Mouse (Mus musculus): ENCODE measurements around the gene Sun3. TPM values are rescaled to one million over a fixed set of nuclear protein-coding genes. Genes with fewer than 3 reads are reported as not detected.

The Sun3 gene
- total and polyA plus RNA-seq, 3 experiments, result not detected

DNA sequence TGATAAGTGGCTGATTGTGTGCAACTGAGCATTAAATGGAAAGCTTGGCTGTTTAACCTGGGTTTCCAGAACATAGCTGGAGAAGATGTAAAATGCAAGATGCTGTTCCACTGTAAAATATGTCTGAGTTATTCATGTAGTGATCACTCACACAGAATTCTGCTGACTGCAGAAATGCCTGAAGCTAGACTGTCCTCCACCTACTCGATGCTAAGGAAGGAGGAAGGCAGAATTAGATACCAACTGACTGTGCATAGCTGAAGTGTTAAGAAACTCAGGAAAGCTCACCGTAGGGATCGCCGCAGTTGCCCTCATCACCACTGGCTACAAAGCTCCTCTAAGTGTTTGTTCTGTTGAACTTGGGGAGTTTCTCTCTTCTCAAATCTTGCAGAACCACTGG is 8.9 kb upstream of the Sun3 start (continued):
- no peak for TF ChIP-seq ZMIZ1 (IDR thresholded peaks at IDR 0.05; ENCODE audit: low read depth, low read length)

DNA sequence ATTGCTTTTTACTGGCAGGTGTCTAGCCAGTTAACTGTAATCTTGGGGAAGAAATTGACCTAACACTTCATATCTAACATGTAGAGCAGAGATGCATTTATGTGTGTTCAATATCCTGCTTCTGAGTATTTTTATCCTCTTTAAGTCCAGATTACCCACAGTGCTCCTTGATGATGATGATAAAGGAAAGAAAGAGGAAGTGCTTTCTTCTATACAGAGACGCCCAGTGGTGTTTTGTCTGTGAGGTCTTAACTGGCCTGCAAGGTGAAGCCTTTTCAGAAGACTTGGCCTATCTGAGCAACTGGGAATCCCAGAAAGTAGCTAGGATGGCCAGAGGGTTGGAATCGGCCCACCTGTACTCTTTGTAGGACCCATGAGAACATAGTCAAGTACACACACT is 8.1 kb upstream of the Sun3 start:
- no peak overlapping the region for H3K4me3 ChIP-seq (ENCODE audit: control insufficient read depth in 1 of 2, insufficient read depth in 1 of 2, low read depth in 2 of 2, low read length in 2 of 2)
- H3K36me3 ChIP-seq (ENCODE audit: control insufficient read depth in 1 of 2, insufficient read depth in 2 of 2, low read length in 2 of 2), result no peaks in the 10 kb centered on the region
- TF ChIP-seq ZNF384 (IDR thresholded peaks at IDR 0.05; ENCODE audit: low read depth, low read length) (no peak), USF2 (IDR thresholded peaks at IDR 0.05; ENCODE audit: borderline replicate concordance in 1 of 2, insufficient read depth in 1 of 2, low read depth in 1 of 2, low read length in 2 of 2) (no peak), GATA1 (IDR thresholded peaks at IDR 0.05; ENCODE audit: low read depth, low read length) (peak; percentile 53), USF1 (IDR thresholded peaks at IDR 0.05; ENCODE audit: low read depth, low read length) (no peak), MAX (IDR thresholded peaks at IDR 0.05; ENCODE audit: low read length) (no peak), MXI1 (IDR thresholded peaks at IDR 0.05; ENCODE audit: low read depth, low read length) (no peak), RCOR1 (IDR thresholded peaks at IDR 0.05; ENCODE audit: low read depth, low read length) (peak; percentile 54; the same call in 1 of the 2 replicates), EP300 (IDR thresholded peaks at IDR 0.05; ENCODE audit: low read depth in 1 of 2, low read length in 2 of 2) (peak in 1 of 2 experiments; percentile 48; a peak in 2 of 4 replicates)
- H3K9ac ChIP-seq (ENCODE audit: control insufficient read depth, low read depth, low read length, poor library complexity, severe bottlenecking), result no peak overlapping the region
- no peak overlapping the region for H3K27ac ChIP-seq (ENCODE audit: control insufficient read depth, low read depth, low read length)
- no peaks in the 10 kb centered on the region for H3K79me2 ChIP-seq (ENCODE audit: control insufficient read depth, insufficient read depth, low read length, poor library complexity)
- H3K4me1 ChIP-seq (ENCODE audit: control insufficient read depth in 1 of 2, insufficient read depth in 2 of 2, low read length in 2 of 2), result 0 out of 4 replicates have a peak, but pooled peaks cover 0 to 2% of the 10 kb centered on the region in 2 experiments
- H3K27me3 ChIP-seq (ENCODE audit: control insufficient read depth in 1 of 2, insufficient read depth in 2 of 2, low read length in 2 of 2), result no peaks in the 10 kb centered on the region
- H3K9me3 ChIP-seq (replicated peaks; ENCODE audit: insufficient read depth, low read length), result no peaks in the 10 kb centered on the region
- DNase-seq (ENCODE audit: low read depth, low spot score), result peak; percentile 51

DNA sequence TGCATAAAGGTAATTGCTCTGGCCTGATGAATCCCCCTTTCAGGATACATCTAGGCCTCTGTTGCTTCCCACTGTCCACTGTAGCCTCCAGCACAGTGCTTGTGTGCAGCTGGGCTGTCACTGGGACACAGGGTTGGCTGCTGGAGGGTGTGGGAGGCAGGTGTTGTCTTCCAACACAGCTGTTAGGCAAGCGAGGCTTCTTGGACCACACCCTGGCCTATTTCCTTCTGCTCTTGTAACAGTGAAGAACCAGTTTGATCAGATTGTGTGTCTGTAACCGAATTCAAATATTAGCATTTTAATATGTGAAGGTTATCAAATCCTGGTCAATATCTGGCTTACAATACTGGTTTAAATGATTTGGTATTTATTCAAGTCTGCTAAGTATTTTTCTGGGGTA is 3.1 kb upstream of the Sun3 start:
- Histone ChIP-seq H3K27me3 (ENCODE audit: control insufficient read depth in 1 of 2, insufficient read depth in 2 of 2, low read length in 2 of 2) (no peaks in the 10 kb centered on the region; a peak in 1 of 4 replicates), H3K36me3 (ENCODE audit: control insufficient read depth in 1 of 2, insufficient read depth in 2 of 2, low read length in 2 of 2) (no peaks in the 10 kb centered on the region)

DNA sequence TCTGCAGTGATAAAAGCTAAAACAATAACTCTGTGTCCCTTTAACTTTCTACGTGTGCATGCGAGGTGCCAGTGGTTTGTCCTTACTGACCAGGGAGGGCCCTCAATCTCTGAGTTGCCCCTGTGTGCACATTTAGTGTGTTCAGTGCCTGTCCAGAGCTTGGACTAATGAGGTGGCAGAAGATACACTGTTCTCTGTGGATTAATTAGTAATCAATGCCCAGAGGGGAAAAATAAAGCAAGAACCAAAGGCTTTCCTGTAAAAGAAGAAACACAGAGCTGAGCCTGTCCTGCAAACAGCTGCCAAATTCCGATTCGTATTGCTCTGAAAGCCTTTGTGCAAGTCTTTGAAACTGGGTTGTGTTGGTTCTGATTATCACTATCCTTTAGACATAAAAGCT is 1.4 kb upstream of the Sun3 start:
- H3K9me3 ChIP-seq (replicated peaks; ENCODE audit: insufficient read depth, low read length), result no peaks in the 10 kb centered on the region
- H3K27me3 ChIP-seq (ENCODE audit: control insufficient read depth in 1 of 2, insufficient read depth in 2 of 2, low read length in 2 of 2), result no peaks in the 10 kb centered on the region; a peak in 2 of 4 replicates
- no peak for DNase-seq (ENCODE audit: low read depth, low spot score)
- no peak for TF ChIP-seq ZMIZ1 (IDR thresholded peaks at IDR 0.05; ENCODE audit: low read depth, low read length)
- no peak for TF ChIP-seq HCFC1 (IDR thresholded peaks at IDR 0.05; ENCODE audit: low read depth, low read length)
- no peak for TF ChIP-seq ZNF384 (IDR thresholded peaks at IDR 0.05; ENCODE audit: low read depth, low read length)
- TF ChIP-seq UBTF (IDR thresholded peaks at IDR 0.05; ENCODE audit: borderline replicate concordance, insufficient read depth, low read depth, low read length), result no peak
- no peak for TF ChIP-seq RCOR1 (IDR thresholded peaks at IDR 0.05; ENCODE audit: low read depth, low read length)
- no peak for TF ChIP-seq POLR2AphosphoS5 (IDR thresholded peaks at IDR 0.05; ENCODE audit: borderline replicate concordance, low read depth, low read length)
- no peak for TF ChIP-seq GABPA (IDR thresholded peaks at IDR 0.05; ENCODE audit: low read depth, low read length)
- no peak for TF ChIP-seq SIN3A (IDR thresholded peaks at IDR 0.05; ENCODE audit: low read length)
- TF ChIP-seq TAL1 (IDR thresholded peaks at IDR 0.05; ENCODE audit: low read length), result no peak
- TF ChIP-seq CHD2 (IDR thresholded peaks at IDR 0.05; ENCODE audit: low read length), result no peak
- TF ChIP-seq ELF1 (IDR thresholded peaks at IDR 0.05; ENCODE audit: low read depth, low read length), result no peak
- TF ChIP-seq BHLHE40 (IDR thresholded peaks at IDR 0.05; ENCODE audit: borderline replicate concordance, low read depth, low read length), result no peak
- TF ChIP-seq TBP (IDR thresholded peaks at IDR 0.05; ENCODE audit: low read depth, low read length), result no peak
- TF ChIP-seq POLR2A (IDR thresholded peaks at IDR 0.05; ENCODE audit: control insufficient read depth in 1 of 2, insufficient read depth in 1 of 2, low read depth in 1 of 2, low read length in 2 of 2, poor library complexity in 1 of 2), result no peak
- no peak for TF ChIP-seq MYB (IDR thresholded peaks at IDR 0.05; ENCODE audit: low read depth, low read length)
- TF ChIP-seq USF1 (IDR thresholded peaks at IDR 0.05; ENCODE audit: low read depth, low read length), result no peak
- TF ChIP-seq CHD1 (IDR thresholded peaks at IDR 0.05; ENCODE audit: low read depth, low read length), result no peak
- no peak for TF ChIP-seq POLR2AphosphoS2 (IDR thresholded peaks at IDR 0.05; ENCODE audit: low read length)

More for the DNA sequence above, 3.1 kb upstream of the Sun3 start:
- Histone ChIP-seq H3K79me2 (ENCODE audit: control insufficient read depth, insufficient read depth, low read length, poor library complexity) (no peaks in the 10 kb centered on the region), H3K9me3 (replicated peaks; ENCODE audit: insufficient read depth, low read length) (no peaks in the 10 kb centered on the region), H3K4me1 (ENCODE audit: control insufficient read depth in 1 of 2, insufficient read depth in 2 of 2, low read length in 2 of 2) (0 out of 4 replicates have a peak, but pooled peaks cover 0 to 2% of the 10 kb centered on the region in 2 experiments), H3K9ac (ENCODE audit: control insufficient read depth, low read depth, low read length, poor library complexity, severe bottlenecking) (no peak overlapping the region), H3K27ac (ENCODE audit: control insufficient read depth, low read depth, low read length) (no peak overlapping the region), H3K4me3 (ENCODE audit: control insufficient read depth in 1 of 2, insufficient read depth in 1 of 2, low read depth in 2 of 2, low read length in 2 of 2) (no peak overlapping the region)
- TF ChIP-seq POLR2AphosphoS2 (IDR thresholded peaks at IDR 0.05; ENCODE audit: low read length) (no peak), TBP (IDR thresholded peaks at IDR 0.05; ENCODE audit: low read depth, low read length) (0 out of 2 replicates have a peak, but pooled peaks have one; percentile 25)
- DNase-seq (ENCODE audit: low read depth, low spot score), result no peak

More for the DNA sequence above, 1.4 kb upstream of the Sun3 start:
- no peak overlapping the region for H3K4me3 ChIP-seq (ENCODE audit: control insufficient read depth in 1 of 2, insufficient read depth in 1 of 2, low read depth in 2 of 2, low read length in 2 of 2)
- H3K79me2 ChIP-seq (ENCODE audit: control insufficient read depth, insufficient read depth, low read length, poor library complexity), result no peaks in the 10 kb centered on the region
- no peak overlapping the region for H3K9ac ChIP-seq (ENCODE audit: control insufficient read depth, low read depth, low read length, poor library complexity, severe bottlenecking)
- H3K36me3 ChIP-seq (ENCODE audit: control insufficient read depth in 1 of 2, insufficient read depth in 2 of 2, low read length in 2 of 2), result no peaks in the 10 kb centered on the region
- no peaks in the 10 kb centered on the region for H3K4me1 ChIP-seq (ENCODE audit: control insufficient read depth in 1 of 2, insufficient read depth in 2 of 2, low read length in 2 of 2)
- H3K27ac ChIP-seq (ENCODE audit: control insufficient read depth, low read depth, low read length), result no peak overlapping the region

Measured in MEL (cell line).